Mouse (Mus musculus): ENCODE results near the gene Opn4. TPM values are rescaled to one million over a fixed set of nuclear protein-coding genes. Genes with fewer than 3 reads are reported as not detected.

Gene Opn4
- total and polyA plus RNA-seq, 3 experiments: not detected

- H3K27ac ChIP-seq (ENCODE audit: control insufficient read depth, low read depth, low read length): no peak overlapping the region
- H3K4me1 ChIP-seq (ENCODE audit: control insufficient read depth in 1 of 2, insufficient read depth in 2 of 2, low read length in 2 of 2): peaks cover 0 to 3% of the 10 kb centered on the region in 2 experiments; a peak in 2 of 4 replicates
- TF ChIP-seq SMC3 (IDR thresholded peaks at IDR 0.05; ENCODE audit: low read depth, low read length) (no peak), BHLHE40 (IDR thresholded peaks at IDR 0.05; ENCODE audit: borderline replicate concordance, low read depth, low read length) (no peak), MAZ (IDR thresholded peaks at IDR 0.05; ENCODE audit: low read depth, low read length) (no peak), ZMIZ1 (IDR thresholded peaks at IDR 0.05; ENCODE audit: low read depth, low read length) (no peak), MXI1 (IDR thresholded peaks at IDR 0.05; ENCODE audit: low read depth, low read length) (no peak), MEF2A (IDR thresholded peaks at IDR 0.05; ENCODE audit: extremely low read depth, insufficient replicate concordance, low read depth, low read length, poor library complexity, severe bottlenecking) (no peak)
- H3K27me3 ChIP-seq (ENCODE audit: control insufficient read depth in 1 of 2, insufficient read depth in 2 of 2, low read length in 2 of 2): no peaks in the 10 kb centered on the region
- H3K4me3 ChIP-seq (ENCODE audit: control insufficient read depth in 1 of 2, insufficient read depth in 1 of 2, low read depth in 2 of 2, low read length in 2 of 2): no peak overlapping the region
- DNase-seq (ENCODE audit: low read depth, low spot score): no peak
- H3K36me3 ChIP-seq (ENCODE audit: control insufficient read depth in 1 of 2, insufficient read depth in 2 of 2, low read length in 2 of 2): no peaks in the 10 kb centered on the region; a peak in 1 of 4 replicates
- no peaks in the 10 kb centered on the region for H3K9me3 ChIP-seq (replicated peaks; ENCODE audit: insufficient read depth, low read length)
- no peak overlapping the region for H3K9ac ChIP-seq (ENCODE audit: control insufficient read depth, low read depth, low read length, poor library complexity, severe bottlenecking)
- H3K79me2 ChIP-seq (ENCODE audit: control insufficient read depth, insufficient read depth, low read length, poor library complexity): no peaks in the 10 kb centered on the region
Measured at GRCm38 (mm10) chr14:34615625-34616024, 15.7 kb upstream of the Opn4 start.

GRCm38 (mm10) chr14:34615082-34615481, 15.1 kb upstream of the Opn4 start:
- no peak for DNase-seq (ENCODE audit: low read depth, low spot score)
- Histone ChIP-seq H3K9me3 (replicated peaks; ENCODE audit: insufficient read depth, low read length) (no peaks in the 10 kb centered on the region), H3K27me3 (ENCODE audit: control insufficient read depth in 1 of 2, insufficient read depth in 2 of 2, low read length in 2 of 2) (no peaks in the 10 kb centered on the region), H3K79me2 (ENCODE audit: control insufficient read depth, insufficient read depth, low read length, poor library complexity) (no peaks in the 10 kb centered on the region), H3K4me1 (ENCODE audit: control insufficient read depth in 1 of 2, insufficient read depth in 2 of 2, low read length in 2 of 2) (no peaks in the 10 kb centered on the region; a peak in 1 of 4 replicates), H3K27ac (ENCODE audit: control insufficient read depth, low read depth, low read length) (no peak overlapping the region), H3K9ac (ENCODE audit: control insufficient read depth, low read depth, low read length, poor library complexity, severe bottlenecking) (no peak overlapping the region), H3K4me3 (ENCODE audit: control insufficient read depth in 1 of 2, insufficient read depth in 1 of 2, low read depth in 2 of 2, low read length in 2 of 2) (no peak overlapping the region), H3K36me3 (ENCODE audit: control insufficient read depth in 1 of 2, insufficient read depth in 2 of 2, low read length in 2 of 2) (no peaks in the 10 kb centered on the region; a peak in 1 of 4 replicates)
- no peak for TF ChIP-seq HCFC1 (IDR thresholded peaks at IDR 0.05; ENCODE audit: low read depth, low read length)
- TF ChIP-seq ZC3H11A (IDR thresholded peaks at IDR 0.05; ENCODE audit: low read depth, low read length): no peak
- no peak for TF ChIP-seq E2F4 (IDR thresholded peaks at IDR 0.05; ENCODE audit: borderline replicate concordance, low read depth, low read length)
- no peak for TF ChIP-seq MEF2A (IDR thresholded peaks at IDR 0.05; ENCODE audit: extremely low read depth, insufficient replicate concordance, low read depth, low read length, poor library complexity, severe bottlenecking)
- TF ChIP-seq MYB (IDR thresholded peaks at IDR 0.05; ENCODE audit: low read depth, low read length): no peak
- TF ChIP-seq GABPA (IDR thresholded peaks at IDR 0.05; ENCODE audit: low read depth, low read length): no peak
- TF ChIP-seq JUND (IDR thresholded peaks at IDR 0.05; ENCODE audit: low read depth, low read length): no peak
- no peak for TF ChIP-seq MAZ (IDR thresholded peaks at IDR 0.05; ENCODE audit: low read depth, low read length)
- TF ChIP-seq RCOR1 (IDR thresholded peaks at IDR 0.05; ENCODE audit: low read depth, low read length): no peak

DNA sequence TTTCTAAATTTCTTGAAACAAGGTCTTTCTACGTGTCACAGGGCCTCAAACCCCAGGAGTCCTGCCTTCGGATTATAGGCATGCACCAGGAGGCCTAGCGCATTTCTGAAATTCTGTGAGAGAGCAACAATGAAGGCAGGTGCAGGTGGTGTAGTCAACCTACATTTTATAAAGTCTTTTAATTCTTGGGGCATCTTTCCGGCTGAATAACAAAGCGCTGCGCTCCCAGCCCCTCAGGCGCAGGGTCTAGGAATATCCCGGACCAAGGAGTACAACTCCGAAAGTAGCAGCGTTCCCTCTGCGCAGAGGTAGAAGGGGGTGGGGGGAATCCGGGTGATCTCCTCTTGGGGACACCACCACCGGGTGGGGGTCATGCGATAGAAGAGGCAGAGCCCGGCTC, 14.6 kb upstream of the Opn4 start:
- H3K4me3 ChIP-seq (ENCODE audit: control insufficient read depth in 1 of 2, insufficient read depth in 1 of 2, low read depth in 2 of 2, low read length in 2 of 2): no peak overlapping the region
- DNase-seq (ENCODE audit: low read depth, low spot score): no peak
- no peaks in the 10 kb centered on the region; a peak in 1 of 4 replicates for H3K4me1 ChIP-seq (ENCODE audit: control insufficient read depth in 1 of 2, insufficient read depth in 2 of 2, low read length in 2 of 2)
- H3K9me3 ChIP-seq (replicated peaks; ENCODE audit: insufficient read depth, low read length): no peaks in the 10 kb centered on the region
- no peak overlapping the region for H3K9ac ChIP-seq (ENCODE audit: control insufficient read depth, low read depth, low read length, poor library complexity, severe bottlenecking)
- TF ChIP-seq MAZ (IDR thresholded peaks at IDR 0.05; ENCODE audit: low read depth, low read length): no peak
- TF ChIP-seq TBP (IDR thresholded peaks at IDR 0.05; ENCODE audit: low read depth, low read length): no peak
- no peak for TF ChIP-seq ZKSCAN1 (IDR thresholded peaks at IDR 0.05; ENCODE audit: low read depth, low read length)
- TF ChIP-seq JUND (IDR thresholded peaks at IDR 0.05; ENCODE audit: low read depth, low read length): no peak
- TF ChIP-seq E2F4 (IDR thresholded peaks at IDR 0.05; ENCODE audit: borderline replicate concordance, low read depth, low read length): no peak
- TF ChIP-seq ZMIZ1 (IDR thresholded peaks at IDR 0.05; ENCODE audit: low read depth, low read length): no peak
- TF ChIP-seq TCF12 (IDR thresholded peaks at IDR 0.05; ENCODE audit: low read depth, low read length): no peak
- TF ChIP-seq EP300 (IDR thresholded peaks at IDR 0.05; ENCODE audit: low read depth in 1 of 2, low read length in 2 of 2): no peak
- no peak for TF ChIP-seq POLR2AphosphoS5 (IDR thresholded peaks at IDR 0.05; ENCODE audit: borderline replicate concordance, low read depth, low read length)
- TF ChIP-seq MXI1 (IDR thresholded peaks at IDR 0.05; ENCODE audit: low read depth, low read length): no peak
- TF ChIP-seq BHLHE40 (IDR thresholded peaks at IDR 0.05; ENCODE audit: borderline replicate concordance, low read depth, low read length): no peak
- no peak for TF ChIP-seq HCFC1 (IDR thresholded peaks at IDR 0.05; ENCODE audit: low read depth, low read length)
- TF ChIP-seq SMC3 (IDR thresholded peaks at IDR 0.05; ENCODE audit: low read depth, low read length): no peak
- TF ChIP-seq CHD2 (IDR thresholded peaks at IDR 0.05; ENCODE audit: low read length): no peak
- TF ChIP-seq RCOR1 (IDR thresholded peaks at IDR 0.05; ENCODE audit: low read depth, low read length): no peak
- TF ChIP-seq ZC3H11A (IDR thresholded peaks at IDR 0.05; ENCODE audit: low read depth, low read length): no peak
- no peak for TF ChIP-seq ELF1 (IDR thresholded peaks at IDR 0.05; ENCODE audit: low read depth, low read length)
- no peak for TF ChIP-seq MYB (IDR thresholded peaks at IDR 0.05; ENCODE audit: low read depth, low read length)
- no peaks in the 10 kb centered on the region for H3K27me3 ChIP-seq (ENCODE audit: control insufficient read depth in 1 of 2, insufficient read depth in 2 of 2, low read length in 2 of 2)
- H3K27ac ChIP-seq (ENCODE audit: control insufficient read depth, low read depth, low read length): no peak overlapping the region
- H3K36me3 ChIP-seq (ENCODE audit: control insufficient read depth in 1 of 2, insufficient read depth in 2 of 2, low read length in 2 of 2): no peaks in the 10 kb centered on the region; a peak in 1 of 4 replicates
- H3K79me2 ChIP-seq (ENCODE audit: control insufficient read depth, insufficient read depth, low read length, poor library complexity): no peaks in the 10 kb centered on the region

All from MEL (cell line).